Mouse (Mus musculus): ENCODE data around the gene Ep300.
"Not testable (repeated sequence)": the region's sequence is repeated elsewhere in the genome, so short reads cannot be mapped to it uniquely, and the experiment has no call there.

The Ep300 gene

DNA sequence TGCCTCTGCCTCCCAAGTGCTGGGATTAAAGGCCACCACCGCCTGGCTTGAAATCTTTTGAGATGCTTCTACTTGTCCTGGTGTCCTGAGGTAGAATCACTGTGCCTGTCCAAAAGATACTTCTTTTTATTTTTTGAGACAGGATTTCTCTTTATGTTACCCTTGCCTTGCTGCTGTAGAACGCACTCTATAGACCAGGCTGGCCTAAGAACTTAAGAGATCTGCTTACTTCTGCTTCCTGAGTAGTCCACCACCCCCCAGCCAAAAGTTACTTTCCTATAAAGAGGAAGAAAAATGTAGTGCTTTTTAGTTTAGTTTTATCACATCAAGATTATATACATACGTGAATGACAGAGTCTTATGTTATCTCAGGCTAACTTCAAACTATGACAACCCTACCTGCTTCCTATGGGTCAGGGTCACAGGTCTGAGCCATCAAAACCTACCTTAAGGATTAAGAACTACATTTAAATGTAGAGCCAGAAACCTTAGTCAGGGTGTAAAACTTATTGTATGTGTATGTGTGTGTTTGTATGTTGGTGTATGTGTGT is 9.1 kb downstream of the Ep300 start:
- in situ Hi-C loops (cut with MboI): no loop called here

DNA sequence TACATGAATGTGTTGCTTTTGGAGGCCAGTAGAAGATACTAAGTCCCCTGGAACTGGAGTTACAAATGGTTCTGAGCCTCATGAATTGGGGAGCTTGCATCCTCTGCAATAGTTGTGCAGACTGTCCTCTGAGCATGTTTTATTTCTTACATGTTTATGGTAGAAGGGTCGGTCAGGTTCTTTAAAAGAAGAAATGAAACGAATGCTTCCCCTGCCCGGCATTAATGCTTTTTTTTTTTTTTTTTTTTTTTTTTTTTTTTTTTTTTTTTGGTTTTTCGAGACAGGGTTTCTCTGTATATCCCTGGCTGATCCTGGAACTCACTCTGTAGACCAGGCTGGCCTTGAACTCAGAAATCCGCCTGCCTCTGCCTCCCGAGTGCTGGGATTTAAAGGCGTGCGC is 13.6 kb downstream of the Ep300 start:
- in situ Hi-C loops (cut with MboI): not testable (repeated sequence)

DNA sequence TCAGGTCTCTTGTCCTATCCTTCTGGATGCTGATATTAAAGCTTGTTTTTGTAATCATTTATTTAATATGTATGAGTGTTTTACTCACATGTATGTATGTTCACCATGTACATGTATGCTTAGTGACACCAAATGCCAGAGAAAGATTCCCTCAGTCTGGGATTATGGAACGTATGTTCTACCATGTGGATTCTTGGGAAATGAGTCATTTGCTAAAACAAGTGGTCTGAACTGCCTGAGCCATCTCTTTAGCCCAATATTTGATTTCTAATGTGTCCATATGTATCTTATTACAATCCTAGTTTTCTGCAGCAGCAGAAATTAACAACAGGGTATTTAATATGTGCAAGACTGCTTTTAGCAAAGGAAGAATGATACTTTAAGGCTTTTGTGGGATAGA is 20.1 kb downstream of the Ep300 start:
- in situ Hi-C loops (cut with MboI): no loop called here

DNA sequence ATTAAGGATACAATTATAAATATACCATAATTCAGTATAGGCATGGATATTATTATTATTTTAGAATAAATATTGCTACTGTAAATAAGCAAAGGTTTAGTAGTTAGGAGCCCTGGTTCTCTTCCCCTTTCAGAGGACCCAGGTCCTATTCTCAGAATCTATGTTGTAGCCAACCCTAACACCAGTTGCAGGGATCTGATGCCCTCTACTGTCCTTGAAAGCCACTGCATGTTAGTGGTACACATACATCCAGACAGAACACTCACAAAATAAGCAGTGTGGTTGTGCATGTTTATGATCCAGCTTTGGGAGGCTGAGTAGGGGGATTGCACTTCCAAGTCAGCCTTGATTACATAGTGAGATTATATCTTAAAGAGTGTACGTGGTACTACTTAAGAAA is 21.5 kb downstream of the Ep300 start:
- in situ Hi-C loops (cut with MboI): no loop called here

DNA sequence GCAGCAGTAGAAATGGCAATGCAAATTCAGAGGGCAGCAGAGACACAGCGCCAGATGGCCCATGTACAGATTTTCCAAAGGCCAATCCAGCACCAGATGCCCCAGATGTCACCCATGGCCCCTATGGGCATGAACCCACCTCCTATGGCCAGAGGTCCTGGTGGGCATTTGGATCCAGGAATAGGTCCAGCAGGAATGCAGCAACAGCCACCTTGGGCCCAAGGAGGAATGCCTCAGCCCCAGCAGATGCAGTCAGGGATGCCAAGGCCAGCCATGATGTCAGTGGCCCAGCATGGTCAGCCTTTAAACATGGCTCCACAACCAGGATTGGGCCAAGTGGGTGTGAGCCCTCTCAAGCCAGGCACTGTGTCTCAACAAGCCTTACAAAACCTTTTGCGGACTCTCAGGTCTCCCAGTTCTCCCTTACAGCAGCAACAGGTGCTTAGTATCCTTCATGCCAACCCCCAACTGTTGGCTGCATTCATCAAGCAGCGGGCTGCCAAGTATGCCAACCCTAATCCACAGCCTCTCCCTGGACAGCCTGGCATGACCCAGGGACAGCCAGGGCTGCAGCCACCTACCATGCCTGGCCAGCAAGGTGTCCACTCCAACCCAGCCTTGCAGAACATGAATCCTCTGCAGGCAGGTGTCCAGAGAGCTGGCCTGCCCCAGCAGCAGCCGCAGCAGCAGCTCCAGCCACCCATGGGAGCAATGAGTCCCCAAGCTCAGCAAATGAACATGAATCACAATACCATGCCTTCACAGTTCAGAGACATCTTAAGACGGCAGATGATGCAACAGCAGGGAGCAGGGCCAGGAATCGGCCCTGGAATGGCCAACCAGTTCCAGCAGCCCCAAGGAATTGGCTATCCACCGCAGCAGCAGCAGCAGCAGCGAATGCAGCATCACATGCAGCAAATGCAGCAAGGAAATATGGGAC is 64.6 kb downstream of the Ep300 start:
- in situ Hi-C loops (cut with MboI): no loop called here

DNA sequence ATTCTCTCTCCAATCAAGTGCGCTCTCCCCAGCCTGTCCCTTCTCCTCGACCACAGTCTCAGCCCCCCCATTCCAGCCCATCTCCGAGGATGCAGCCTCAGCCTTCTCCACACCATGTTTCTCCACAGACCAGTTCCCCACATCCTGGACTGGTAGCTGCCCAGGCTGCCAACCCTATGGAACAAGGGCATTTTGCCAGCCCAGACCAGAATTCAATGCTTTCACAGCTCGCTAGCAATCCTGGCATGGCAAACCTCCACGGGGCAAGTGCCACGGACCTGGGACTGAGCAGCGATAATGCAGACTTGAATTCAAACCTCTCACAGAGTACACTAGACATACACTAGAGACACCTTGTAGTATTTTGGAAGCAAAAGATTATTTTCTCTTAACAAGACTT is 65.5 kb downstream of the Ep300 start:
- in situ Hi-C loops (cut with MboI): no loop called here

DNA sequence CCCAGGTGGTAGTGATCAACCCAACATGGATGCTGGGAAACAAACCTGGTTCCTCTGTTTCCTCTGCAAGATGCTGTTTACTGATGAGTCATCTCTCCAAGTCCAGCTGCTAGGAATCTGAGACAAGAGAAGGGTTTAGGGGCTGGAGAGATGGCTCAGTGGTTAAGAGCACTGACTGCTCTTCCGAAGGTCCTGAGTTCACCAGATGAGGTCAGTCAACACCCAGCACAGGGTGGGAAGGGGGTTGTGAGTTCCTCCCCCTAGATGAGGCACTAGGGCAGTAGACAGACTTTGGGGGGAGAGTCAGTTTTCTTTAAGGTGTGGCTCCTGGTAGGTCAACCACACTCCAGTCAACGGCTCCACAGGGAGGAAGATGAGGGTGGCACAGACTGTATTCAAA is 76.5 kb downstream of the Ep300 start:
- in situ Hi-C loops (cut with MboI): no loop called here

DNA sequence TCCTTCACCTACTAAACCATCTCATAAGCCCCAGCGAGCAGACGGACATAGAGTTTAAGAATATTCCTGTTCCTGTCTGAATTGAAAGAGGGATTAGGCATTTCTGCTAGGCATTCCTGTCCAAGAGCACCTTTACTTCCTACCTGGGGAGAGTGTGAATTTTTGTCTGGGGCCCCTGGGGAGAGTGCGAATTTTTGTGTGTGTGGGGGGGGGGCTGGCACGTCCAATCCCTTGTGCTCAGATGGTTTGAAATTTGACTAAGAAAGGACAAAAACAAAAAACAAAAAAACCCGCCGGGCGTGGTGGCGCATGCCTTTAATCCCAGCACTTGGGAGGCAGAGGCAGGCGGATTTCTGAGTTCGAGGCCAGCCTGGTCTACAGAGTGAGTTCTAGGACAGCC is 78.1 kb downstream of the Ep300 start:
- in situ Hi-C loops (cut with MboI): no loop called here

DNA sequence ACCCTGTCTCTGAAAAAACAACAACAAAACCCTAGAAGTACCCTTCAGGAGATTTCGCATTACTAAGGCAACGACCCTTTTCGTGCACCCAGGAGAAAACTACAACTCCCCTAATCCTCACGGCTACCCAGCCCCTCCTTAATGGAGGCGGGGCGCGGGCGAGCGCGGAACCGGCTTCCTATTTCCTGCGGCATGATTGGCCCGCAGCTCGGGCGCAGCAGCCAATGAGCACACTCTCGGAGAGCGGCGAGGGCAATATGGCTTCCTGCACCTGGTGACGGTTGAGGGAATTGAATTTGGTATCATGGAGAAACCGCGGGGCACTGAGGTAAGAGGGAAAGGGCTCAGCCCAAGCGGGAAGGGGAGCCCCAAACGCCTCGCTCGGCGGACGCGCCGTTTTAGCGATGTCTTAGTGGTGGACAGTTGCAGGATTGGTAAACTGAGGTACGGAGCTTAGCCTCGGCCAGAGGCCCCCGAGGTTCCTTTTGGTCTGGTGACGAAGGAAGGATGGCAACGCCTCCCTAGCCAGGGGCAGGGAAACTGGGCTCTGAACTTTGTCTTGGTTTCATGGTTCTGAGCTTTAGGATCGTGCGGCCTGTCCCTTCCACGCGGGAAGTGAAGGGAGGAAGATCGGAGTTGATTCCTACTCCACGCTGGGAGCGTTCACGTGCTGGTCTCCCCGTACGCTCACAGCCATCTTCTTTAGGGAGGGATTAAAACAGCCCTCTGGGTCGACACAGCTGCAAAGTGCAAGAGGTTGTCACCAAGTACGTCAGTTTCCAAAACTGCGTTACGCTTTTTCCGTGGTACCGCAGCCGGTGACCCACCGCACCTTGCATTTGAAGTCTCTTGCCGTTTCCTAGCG is 78.8 kb downstream of the Ep300 start, which contains the start of gene L3mbtl2:
TSS of gene L3mbtl2 (plus strand) at position 193 of the 865 bp plus-strand sequence.
- in situ Hi-C loops (cut with MboI): no loop called here

DNA sequence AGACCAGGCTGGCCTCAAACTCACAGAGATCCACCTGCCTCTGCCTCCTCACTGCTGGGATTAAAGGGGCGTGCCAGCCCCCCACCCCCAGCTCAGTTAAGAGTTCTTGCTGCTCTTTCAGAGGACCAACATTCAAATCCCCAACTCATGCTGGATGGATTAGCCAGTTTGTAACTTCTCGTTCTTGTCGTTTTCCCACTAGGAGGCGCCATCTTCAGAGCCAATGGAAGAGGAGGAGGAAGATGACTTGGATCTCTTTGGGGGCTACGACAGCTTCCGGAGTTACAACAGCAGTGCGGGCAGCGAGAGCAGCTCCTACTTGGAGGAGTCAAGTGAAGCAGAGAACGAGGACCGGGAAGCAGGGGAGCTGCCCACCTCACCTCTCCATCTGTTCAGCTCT is 81.8 kb downstream of the Ep300 start:
- in situ Hi-C loops (cut with MboI): no loop called here

DNA sequence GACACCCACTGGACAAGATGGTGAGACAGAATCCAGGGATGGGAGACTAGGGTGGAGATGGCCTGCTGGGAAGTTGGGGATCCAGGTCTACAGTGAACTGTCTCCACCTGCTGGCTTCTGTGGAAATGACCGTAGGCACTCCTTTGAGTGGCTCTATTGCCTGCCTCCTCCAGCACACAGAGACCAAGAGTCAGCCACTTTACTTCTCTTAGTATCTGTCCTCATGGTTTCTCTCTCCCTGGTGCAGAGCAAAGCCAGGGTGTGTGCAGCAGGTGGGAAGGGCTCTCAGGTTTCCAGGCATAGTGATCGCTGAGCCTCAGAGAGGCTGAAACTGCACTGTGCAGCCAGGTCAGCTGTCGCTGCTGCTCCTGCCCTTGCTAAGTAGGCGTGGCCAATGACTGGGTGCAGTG is 85.1 kb downstream of the Ep300 start:
- in situ Hi-C loops (cut with MboI): no loop called here

DNA sequence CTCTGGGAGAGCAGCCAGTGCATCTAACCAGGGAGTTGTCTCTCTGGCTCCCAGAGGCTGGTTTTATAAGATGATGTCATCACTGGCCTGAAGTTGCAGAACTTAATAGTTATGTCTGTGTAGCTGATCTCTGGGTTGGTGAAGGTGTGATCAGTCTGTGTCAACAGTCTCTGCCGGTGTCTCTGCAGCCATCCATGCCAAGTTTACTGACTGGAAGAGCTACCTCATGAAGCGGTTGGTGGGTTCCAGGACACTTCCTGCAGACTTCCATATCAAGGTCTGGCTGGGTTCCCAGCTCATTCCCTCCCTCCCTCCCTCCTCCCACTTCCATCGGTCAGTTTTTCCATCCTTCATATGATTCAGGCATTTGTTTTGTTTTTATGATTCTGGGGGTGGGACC is 91.5 kb downstream of the Ep300 start:
- in situ Hi-C loops (cut with MboI): no loop called here

DNA sequence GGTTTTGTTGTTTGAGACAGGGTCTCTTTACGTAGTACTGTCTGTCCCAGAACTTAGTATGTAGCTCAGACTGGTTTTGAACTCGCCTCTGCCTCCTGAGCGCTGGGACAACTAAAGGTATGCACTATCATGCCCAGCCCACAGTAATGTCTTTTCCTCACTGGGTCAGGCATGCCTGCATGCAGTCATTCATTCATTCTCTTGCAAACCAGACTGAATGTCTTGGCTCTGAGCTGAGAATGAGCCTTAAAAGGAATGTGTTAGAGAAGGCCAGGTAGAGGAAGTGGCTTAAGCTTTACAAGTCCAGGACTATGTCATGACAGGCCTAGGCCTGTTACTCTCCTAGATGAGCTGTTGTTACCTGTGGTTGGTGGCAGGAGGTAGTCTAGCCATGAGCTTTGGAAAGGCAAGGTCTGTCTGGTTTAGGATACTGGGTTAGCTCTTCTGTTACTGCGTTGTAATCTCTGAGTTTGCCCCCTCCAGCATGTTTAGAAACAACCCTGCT is 95.2 kb downstream of the Ep300 start:
- in situ Hi-C loops (cut with MboI): no loop called here

DNA sequence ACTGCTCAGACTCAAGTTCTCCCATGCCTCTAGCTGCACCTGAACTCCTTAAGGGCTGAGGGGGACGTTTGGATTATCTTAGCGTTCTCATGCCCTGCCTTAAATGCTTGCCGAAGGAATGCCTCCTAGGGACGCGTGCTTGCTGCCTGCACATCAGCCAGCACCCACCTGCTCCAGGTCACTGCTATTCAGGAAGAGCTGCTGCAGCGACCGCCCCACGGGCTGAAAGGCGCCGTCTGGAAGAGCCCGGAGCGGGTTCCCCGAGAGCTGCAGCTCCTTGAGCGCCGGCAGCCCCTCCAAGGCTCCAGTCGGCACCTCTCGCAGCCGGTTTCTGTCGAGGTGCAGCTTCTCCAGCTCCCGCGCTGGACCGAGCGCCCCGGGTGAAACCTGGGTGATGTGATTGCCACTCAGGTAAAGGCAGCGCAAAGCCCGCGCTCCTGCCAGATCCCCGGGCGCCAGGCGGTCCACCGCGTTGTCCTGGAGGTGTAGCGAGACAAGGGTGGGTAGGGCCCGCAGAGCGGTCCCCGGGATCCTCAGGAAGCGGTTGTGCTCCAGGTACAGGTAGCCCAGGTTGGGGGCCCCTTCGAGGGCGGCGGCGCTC is 108.3 kb downstream of the Ep300 start:
- in situ Hi-C loops (cut with MboI): no loop called here

DNA sequence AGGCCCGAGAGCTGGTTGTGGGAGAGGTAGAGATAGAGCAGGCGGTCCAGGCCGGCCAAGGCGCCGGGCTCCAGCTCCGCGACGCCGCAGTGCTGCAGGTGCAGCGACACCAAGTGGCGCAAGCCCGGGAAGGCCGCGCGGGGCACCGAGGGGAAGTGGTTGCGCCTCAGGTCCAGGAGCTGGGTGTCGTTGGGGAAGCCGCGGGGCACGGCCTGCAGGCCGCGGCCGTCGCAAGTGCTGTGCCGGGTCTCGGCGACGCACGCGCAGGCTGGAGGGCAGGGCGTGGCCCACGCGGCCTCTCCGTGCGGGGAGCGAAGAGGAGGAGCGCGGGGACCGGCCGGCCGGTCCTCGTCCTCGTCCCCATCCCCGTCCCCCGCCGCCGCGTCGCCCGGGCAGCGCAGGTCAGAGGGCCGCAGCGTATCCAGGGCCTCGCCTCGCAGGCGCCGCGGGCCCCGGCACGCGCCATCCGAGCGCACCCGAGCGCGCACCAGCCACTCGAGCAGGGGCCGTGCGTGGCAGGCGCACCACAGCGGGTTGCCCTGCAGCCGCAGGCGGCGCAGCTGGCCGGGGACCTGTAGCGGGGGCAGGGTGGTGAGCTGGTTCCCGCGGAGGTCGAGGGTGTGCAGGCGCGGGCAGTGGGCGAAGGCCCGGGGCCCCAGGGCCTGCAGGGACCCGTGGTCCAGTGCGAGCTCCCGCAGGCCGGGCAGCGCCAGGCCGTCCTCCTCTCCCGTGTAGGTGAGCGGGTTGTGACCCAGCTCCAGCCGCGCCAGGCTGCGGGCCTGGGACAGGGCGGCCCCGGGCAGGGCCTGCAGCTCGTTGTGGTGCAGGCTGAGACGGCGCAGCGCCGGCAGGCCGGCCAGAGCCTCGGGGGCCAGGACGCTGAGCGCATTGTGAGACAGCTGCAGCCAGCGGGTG is 109.1 kb downstream of the Ep300 start:
- in situ Hi-C loops (cut with MboI): no loop called here

DNA sequence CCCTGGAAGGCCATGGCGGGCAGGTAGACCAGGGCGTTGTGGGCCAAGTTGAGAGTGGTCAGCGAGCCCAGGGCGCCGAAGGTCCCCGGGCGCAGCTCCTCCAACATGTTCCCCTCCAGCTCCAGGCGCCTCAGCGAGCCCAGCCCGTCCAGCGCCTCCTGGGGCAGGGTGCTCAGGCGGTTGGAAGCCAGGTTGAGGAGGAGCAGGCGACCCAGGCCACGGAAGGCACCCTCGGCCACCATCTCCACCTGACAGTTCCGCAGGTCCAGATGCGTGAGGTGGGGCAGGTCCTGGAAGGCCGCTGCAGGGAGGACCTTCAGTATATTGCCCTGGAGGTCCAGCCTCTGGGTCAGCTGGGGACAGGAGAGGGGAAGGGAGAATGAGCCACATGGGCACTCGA is 109.7 kb downstream of the Ep300 start:
- in situ Hi-C loops (cut with MboI): no loop called here

DNA sequence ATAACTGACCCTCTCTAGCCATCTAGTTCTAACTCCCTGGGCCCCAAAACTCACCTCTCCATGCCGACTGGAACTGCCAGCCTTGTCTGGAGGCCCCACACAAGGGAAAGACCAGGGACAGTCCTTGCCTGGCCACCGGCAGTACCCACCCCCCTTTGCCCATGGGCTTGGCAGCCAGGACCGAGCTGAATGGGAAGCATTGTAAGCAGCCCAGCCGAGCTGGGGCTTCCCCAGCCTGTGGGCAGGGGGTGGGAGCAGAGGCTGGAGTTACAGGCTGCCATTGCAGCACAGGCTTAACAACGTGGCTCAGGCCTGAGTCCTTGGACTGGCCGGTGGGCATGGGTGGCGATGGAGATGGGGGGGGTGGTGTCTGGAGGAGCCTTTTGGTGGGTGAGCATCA is 112.0 kb downstream of the Ep300 start, which contains the start of gene Chadl:
TSS of gene Chadl (minus strand) at position 113 of the 400 bp plus-strand sequence.
- in situ Hi-C loops (cut with MboI): no loop called here

DNA sequence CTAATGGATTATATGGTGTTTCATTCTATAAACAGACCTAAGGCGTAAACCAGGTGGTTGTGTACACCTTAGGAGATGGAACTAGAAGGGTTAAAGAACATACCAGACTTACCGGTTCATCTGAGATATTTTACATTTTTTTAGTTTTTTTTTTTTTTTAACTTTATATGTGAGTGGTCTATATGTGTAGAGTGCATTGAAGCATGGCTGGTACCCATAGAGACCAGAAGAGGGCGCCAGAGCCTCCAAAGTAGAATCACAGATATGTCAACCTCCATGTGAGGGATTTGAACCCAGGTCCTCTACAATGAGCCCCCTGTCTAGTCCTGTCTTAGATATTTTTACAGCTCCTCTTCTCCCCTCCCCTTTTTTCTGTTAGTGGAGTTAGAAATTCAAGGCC is 112.7 kb downstream of the Ep300 start:
- in situ Hi-C loops (cut with MboI): no loop called here

DNA sequence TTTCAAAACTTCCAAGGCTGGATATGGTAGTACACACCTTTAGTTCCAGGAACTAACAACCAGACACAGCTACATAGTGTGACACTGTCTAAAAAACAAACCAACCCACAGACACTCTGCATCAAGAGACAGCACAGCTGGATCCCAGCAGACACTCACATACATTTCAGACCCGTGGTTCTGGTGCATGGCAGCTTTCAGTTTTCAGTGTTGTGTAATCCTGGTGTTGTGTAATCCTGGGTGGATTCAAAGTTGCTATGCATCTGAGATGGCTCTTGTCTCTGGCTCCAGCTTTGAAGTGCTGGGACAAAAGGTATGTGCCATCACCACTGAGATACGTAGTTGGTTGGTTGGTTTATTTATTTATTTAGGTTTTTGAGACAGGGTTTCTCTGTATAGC is 113.4 kb downstream of the Ep300 start:
- in situ Hi-C loops (cut with MboI): no loop called here

DNA sequence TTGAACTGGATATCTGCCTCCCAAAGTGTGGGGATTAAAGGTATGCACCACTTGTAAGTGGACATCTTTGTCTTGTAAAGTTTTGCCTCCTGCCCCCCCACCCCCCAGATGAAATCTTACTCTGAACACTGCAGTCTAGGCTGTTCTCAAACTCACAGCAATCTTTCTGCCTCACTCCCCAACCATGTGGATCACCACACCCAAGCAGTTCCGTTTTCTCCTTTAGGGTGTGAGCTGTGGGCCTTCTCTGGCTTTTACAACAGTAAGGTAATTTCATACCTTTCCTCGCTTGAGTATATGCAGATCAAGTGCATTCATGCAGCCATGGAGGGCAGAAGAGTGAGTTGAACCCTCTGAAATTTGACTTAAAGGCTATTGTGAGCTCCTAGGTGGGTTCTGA is 115.0 kb downstream of the Ep300 start:
- in situ Hi-C loops (cut with MboI): no loop called here

DNA sequence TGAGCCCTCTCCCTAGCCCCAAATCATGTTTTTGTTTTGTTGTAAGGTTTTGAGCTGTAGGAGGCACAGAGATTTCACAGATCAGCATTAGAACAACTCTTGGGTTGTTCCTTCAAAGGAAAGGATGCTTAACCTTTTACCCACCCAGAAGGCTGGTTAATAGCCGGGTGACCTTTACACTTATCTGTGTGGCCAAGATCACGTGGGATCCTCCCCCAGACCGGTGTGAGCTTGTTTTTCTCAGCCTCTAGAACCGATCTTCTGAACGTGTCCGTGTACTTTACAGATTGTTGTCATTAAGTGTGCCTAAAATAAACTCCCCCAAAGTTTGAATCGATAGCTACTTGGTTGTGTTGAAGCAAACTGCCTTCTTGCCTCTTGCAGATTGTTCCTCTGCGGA is 115.5 kb downstream of the Ep300 start:
- in situ Hi-C loops (cut with MboI): no loop called here
